Mouse (Mus musculus): ENCODE measurements around the gene Fndc11. TPM values are rescaled to one million over a fixed set of nuclear protein-coding genes. Genes with fewer than 3 reads are reported as not detected.

Fndc11 gene
- total RNA-seq, 2 experiments from 2014 or later, result not detected

DNA sequence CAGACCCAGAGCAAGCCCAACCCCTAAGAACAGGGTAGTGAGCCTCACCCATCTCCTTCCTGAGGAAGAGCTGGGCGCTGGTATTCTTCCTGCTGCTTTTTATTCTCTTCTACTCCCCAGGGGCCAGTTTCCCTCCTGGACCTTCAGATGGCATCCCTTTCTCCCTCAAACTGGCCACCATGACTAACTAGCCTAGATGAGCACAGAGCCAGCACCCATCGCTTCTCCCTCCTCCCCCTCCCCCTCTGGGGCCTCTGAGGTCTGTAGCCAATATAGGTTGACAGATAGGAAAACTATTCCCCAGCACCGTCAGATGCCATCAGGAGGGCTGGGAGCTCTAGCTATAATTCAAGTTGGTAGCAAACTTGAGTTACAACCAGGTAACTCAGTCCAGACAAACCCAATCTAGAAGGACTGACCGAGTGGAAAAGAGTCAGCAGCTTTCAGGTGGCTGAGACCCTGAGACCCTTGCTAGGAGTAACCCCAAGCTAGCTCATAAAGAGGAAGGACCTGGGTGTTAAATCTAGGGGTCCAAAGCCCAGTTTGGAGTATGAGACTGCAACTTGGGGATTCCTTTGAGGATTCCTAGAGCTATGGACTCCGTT is 830 bp upstream of the Fndc11 start:
- no peak for DNase-seq (ENCODE audit: low spot score in 2 of 2)

DNA sequence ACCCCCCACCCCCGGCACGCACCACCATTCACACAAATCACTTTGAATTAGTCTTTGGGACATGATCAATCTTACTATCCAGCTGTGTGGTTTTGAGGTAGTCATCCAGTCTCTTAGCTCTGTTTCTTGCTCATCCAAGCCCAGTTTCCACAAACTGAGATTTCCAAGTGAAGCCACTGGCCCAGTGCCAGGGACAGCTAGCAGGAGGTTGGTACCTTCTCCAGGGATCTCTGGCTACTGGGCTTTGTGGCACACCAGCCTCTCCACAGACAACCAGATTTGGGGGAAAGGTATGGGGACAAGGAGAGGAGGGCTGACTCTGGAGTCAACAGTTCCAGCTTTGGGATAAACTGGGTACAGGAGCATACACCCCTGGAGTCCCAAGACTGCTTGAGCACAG is 548 bp downstream of the Fndc11 start:
- DNase-seq (ENCODE audit: low spot score in 2 of 2), result no peak

DNA sequence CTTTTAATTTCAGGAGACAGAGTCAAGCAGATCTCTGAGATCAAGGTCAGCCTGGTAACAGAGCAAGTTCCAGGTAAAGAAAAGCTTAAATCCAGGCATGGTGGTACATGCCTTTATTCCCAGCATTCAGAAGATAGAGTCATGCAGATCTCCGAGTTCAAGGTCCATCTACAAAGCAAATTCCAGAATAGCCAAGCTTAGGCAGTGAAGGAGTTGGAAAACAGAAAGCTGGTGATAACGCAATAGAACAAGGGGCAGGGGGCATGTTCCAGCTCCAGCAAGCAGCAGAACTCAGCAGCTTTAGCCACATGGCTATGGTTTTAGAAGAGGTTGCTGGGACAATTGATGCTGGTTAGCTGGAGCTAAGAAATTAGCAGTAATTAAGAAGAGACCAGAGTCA is 5.2 kb downstream of the Fndc11 start:
- DNase-seq (ENCODE audit: low spot score in 2 of 2), result no peak

DNA sequence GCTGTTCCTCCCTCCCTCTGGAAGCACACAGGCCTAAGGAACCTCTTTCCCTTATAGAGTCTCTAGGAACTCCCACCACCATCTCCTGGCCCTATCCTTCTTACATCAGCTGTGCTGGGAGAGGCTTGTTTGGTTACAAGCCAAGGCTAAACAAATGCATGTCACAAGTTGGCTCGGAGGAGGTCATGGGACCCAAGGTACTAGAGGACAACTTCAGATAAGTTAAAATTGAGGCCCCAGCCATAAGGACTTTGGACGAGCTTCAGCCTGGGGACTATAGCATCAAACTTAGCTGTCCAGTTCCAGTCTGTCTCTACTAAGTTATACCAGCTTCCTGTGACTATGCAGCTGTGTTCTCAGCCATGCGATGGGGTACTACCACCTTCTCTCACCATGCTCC is 7.3 kb downstream of the Fndc11 start:
- no peak for DNase-seq (ENCODE audit: low spot score in 2 of 2)

DNA sequence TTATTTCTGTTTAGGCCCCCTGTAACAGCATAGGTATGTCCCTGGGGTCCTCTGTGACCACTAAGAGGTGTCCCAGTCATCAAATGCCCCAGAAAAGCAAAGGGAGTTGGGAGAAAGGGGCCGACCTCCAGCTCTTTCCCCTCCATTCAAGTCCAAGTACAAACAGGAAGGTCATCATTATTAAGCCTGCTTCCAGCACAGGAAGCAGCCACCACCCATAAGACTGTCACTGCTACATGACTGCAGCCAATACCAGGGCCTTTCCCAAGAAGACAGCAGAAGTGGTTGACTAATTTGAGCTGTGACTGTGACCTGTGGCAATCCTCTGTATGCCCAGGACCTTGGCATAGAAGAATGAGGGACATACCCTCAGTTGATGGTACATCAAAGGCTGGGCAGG is 8.5 kb downstream of the Fndc11 start:
- DNase-seq (ENCODE audit: low spot score in 2 of 2), result no peak

DNA sequence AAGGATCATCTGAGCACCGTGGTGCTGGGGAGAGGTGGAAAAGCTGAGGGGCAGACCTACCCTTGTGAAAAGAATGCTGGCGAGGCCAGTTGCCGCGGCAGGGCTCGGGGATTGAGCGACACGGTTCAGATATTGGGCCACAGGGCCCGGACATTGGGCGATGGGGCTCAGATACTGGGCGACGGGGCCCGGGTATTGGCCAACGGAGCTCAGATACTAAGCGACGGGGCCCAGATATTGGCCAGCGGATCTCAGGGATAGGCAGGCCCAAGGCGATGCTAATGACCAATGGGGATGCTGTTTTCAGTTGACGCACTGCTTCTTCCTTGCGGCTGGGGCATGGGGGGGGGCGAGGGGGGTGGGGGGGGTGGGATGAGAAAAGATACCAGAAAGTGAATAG is 11.4 kb downstream of the Fndc11 start:
- DNase-seq (ENCODE audit: low spot score in 2 of 2), result no peak

DNA sequence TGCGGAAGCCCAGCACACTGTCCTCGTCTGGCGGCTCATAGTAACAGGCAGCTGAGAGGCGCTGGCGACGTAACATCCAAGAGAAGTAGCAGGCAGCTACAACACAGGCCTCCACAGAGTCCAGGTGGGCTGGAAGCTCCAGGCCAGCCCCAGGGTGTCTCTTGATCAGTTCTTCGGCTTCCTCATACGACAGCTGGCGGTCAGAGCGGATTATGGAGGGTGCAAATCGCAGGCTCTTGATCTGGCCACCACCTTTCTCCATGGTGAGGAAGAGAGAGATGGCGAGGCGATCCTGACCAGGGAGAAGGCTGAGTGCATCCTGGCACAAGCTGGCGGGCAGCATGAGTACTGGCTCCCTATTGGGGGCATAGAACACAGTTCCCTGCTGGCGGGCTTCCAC is 13.6 kb downstream of the Fndc11 start:
- no peak for DNase-seq (ENCODE audit: low spot score in 2 of 2)

DNA sequence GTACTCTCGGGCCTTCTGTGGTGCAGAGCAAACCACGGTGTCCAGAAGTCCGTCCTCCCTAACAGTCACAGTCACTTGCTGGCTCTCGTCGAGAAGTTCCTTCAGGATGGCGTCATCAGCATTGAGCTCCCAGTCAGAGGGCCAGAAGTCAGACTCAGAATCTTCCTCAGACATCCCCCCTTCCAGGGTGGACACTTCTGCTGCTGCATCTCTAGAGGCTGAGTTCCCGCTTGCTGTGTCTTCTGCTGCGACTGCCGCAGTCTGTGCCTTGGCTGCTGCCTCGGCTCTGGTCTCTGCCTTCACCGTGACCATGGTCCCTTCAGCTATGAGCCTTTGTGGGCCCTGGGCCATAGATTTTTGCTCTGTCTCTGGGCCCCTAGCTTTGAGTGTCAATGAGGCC is 14.9 kb downstream of the Fndc11 start:
- DNase-seq (ENCODE audit: low spot score in 2 of 2), result no peak

DNA sequence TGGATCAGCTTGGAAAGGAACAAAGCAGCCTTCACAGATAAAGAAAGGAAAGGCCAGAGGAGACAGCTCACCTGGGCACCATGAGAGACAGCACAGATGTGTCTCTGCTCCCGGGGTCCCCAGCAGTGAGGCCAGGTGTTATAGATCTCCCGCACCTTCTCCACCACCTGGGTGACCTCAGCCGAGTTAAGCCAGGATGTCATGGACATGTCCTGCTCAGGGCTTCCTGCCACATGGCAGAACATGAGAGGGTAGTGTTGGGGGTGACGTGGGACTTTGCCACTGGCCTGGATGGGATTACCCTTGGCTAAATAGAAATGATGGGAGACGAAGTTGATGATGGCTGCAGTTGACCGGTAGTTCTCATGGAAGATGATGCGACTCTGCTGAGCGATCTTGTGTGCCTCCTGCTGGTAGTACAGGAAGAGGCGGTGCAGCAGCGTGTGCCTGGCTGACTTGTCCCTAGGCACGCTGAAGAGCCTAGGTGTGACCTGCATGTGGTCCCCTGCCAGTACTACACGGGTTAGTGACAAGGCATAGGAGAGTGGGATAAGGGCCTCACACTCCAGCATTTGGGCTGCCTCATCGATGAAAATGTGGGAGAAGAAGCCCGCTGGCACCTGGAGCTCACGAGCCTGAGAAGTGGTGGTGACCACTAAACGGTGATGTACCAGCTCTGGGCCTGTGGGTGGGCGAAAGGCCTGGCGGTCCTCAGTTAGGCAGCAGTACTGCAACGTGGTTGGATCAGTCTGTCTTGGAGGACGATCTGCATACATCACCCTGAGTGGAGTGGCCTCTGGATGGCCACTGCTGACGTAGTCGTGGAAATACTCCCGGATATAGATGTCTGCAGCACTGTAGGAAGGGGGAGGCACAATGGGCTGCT is 16.1 kb downstream of the Fndc11 start:
- no peak for DNase-seq (ENCODE audit: low spot score in 2 of 2)

DNA sequence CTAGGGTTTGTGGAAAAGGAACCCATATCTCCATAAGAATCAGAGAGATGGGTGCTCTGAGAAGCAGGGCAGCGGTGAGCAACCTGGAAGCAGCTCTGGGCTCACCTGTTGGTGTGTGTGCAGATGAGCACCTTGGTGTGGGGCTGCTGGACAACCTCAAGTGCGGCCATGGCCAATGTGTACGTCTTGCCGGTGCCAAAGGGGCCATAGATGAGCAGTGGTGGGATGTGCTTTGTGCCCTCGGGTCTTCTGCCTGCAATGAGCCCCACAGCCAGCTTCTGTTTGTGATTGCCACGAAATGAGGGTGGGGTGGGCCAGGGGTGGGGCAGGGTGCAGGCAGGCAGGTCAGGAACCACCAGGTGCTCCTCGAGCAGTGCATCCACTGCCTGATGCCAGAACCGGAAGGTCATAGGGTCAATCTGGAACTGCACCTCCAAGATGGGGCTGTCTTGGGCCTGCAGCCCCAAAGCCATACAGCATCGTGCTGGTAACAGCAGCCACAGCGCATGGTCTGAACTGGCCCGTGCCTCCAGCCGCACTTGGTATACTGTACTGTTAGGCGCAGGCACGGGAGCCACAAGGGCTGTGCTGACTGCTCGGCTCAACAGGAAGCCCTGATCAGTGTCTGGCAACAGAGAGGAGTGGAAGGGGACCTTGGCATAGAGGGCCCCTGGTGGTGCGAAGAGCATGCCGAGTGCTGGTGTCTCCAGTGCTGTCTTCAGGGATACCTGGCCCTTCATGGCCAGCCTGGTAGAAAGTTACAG is 17.6 kb downstream of the Fndc11 start:
- no peak for DNase-seq (ENCODE audit: low spot score in 2 of 2)

DNA sequence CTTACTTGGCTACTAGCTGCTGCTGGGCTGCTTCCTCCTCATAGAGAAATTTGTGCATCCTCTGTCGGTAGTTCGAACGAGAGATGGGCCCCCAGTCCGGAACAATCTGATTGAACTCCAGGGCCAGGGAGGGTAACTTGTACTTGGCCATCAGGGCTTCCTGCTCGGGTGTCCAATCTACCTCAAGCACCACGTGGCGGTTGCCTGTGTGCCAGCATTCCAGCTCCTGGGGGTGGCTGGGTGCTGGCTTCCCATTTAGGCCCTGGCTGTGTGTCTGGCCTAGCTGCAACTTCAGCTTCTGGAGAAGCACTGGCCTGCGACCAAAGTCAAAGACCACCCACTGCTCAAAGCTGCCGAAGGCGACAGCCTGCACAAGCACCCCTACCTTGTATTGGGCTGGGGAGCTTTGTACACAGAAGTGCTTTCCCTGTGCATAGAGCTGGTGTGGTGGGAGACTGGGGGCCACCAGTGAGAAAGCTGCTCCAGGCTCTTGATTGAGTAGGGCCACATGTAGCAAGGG is 18.3 kb downstream of the Fndc11 start:
- no peak for DNase-seq (ENCODE audit: low spot score in 2 of 2)

DNA sequence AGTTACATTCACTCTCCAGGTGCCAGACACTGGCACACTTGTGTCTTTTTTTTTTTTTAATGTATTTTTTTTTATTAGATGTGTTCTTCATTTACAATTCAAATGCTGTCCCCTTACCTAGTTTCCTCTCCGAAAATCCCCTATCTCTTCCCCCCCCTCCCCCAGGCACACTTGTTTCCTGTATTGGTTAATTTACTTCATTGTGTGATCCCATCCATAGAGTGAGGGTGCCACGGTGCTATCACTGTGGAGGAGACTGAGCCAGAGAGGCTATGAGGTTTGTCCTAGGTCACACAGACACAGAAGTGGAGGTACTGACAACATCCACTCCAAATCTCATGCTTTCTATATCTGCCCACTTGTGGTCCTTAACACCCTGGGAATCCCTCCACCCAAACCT is 19.0 kb downstream of the Fndc11 start:
- DNase-seq (ENCODE audit: low spot score in 2 of 2), result no peak

DNA sequence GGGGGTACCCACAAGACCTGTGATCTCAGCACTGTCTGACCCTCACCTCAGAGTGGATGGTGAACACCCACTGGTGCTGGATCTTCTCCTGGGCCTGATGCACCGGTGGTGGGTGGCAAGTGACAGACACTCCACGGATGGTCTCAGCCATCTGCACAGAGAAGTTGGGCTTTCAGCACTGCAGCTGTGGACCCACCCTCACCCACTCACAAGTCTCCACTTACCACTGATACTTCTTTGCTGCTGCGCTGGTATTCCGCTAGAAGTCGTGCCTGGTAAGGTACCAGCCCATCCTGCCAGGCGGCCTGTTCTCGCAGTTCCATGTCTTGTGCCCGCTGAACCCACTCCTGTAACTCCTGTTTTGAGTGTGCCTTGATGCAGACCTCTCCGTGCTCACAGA is 19.4 kb downstream of the Fndc11 start:
- no peak for DNase-seq (ENCODE audit: low spot score in 2 of 2)

DNA sequence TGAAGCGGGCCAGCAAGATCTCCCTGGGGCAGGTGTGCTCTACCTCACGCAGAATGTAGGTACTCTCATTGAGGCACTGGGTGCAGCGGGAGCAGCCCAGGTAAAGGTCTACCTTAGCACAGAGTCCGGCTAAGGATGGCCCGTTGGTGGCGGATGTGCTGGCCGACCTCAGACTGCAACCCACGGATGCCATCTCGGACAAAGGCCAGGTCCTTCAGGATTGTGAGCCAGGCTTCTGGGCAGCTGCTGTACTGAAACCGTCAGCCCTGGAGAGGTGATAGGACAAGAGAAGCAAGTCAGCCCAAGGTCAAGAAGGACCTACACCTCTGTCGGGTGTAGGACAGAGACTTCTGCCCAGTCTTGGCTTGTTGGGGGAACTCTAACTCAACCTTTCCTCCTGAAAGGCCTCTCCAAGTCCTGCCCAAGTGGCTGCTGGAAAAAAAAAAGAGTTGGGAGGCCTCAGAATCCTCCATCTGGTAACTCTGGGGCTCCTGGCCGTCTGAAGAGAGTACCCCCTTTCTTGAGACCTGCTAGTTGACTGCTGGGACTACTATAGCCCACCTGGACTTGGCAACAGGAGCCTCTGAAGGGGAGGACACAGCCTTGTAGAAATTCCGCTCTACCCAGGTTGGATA is 21.1 kb downstream of the Fndc11 start:
- no peak for DNase-seq (ENCODE audit: low spot score in 2 of 2)

DNA sequence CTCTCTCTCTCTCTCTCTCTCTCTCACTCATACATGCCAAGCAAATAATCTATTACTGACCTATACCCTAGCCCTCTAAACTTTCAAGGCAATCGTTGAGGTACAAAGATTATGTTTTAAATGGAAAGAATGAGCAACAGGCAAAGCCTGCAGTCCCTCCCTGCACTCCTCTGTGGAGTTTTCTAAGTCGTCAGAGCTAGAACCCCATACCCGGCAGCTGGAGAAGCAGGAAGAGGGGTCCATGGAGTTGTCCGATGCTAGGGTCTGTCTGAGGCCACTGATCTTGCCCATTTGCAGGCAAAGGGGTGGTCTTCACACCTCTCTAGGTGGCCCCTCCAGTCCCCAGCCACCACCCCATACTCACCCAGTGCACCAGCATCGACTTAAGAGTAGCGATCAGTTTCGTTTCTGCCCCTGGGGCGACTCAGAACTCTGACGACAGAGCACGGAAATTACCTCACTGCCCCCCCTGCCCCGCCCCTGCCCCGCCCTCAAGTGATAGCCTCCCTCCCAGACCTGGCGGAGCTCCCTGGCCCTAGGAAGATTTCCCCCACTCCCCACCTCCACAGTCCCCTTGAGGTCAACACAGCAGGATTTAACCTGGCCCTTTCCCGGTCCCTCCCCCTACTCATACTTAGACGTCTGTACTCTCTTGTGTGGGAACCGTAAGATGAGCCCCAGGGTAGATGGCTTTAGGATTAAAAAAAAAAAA is 21.9 kb downstream of the Fndc11 start, which contains the start of gene Helz2:
Helz2 (minus strand) TSS at position 426 of the 712 bp plus-strand sequence.
- DNase-seq (ENCODE audit: low spot score in 2 of 2), result no peak

DNA sequence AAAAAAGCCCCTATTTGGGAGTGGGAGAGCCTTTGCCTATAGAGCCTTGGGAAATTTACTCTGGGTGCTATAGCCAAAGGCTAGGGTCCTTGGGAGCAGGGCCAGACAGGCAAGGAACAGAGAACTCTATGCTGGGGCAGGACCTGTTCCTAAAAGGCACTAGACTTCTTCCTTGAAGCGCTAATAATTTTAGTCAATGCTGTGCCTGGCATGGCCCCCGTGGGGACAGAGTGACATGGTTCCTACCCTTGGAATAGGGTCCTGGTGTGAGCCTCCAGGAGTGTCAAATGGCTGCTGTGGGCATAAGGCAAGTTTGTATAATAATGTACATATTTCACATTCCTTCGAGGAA is 22.5 kb downstream of the Fndc11 start:
- DNase-seq (ENCODE audit: low spot score in 2 of 2), result no peak

DNA sequence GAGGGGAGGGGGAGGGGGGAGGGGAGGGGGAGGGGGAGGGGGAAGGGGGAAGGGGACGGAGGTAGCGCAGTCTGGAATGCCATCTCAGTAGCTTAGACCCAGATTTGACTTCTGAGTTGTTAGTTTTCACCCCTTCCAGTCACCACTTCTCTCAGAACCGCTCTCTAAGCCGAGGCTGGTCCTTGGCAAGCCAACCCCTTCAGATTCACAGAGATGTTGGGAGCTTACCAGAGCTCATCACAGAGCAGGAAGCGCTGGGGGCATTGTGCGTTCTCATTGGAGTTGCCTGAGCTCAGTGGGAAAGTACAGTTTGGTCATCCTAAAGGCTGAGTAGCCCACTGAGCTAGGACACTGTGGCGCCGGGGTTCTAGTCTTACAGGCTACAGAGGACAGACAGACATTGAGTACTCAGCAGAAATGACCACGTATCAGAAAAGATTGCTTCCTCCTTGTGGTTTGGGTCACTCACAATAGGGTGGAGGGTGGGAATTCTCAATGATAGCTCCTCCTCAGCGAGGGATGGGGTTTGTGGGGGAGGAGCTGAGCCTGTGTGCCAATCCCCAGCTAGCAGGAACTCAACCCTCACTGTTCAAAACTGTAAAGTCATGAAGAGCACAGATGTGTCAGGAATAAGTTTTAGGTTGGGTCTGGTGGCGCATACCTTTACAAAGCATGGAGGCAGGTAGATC is 24.0 kb downstream of the Fndc11 start:
- no peak for DNase-seq (ENCODE audit: low spot score in 2 of 2)

DNA sequence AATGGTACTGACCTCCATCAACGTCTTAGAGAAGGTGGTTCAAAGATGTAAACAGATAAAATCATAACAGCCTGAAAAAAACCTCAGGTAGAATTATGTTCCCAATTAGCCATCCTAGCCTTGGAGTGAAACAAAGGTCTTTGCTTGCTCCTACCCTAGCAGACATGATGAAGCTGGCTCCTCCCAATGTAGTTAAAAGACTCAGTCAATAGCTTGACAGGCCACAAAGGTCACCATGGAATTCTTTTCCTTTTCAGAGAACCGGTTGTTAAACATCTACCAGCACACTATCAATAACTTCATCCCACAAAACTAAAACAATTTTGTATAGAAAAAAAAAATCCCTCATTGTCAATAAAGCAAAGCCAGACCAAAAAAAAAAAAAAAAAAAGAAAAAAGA is 25.2 kb downstream of the Fndc11 start:
- DNase-seq (ENCODE audit: low spot score in 2 of 2), result no peak

DNA sequence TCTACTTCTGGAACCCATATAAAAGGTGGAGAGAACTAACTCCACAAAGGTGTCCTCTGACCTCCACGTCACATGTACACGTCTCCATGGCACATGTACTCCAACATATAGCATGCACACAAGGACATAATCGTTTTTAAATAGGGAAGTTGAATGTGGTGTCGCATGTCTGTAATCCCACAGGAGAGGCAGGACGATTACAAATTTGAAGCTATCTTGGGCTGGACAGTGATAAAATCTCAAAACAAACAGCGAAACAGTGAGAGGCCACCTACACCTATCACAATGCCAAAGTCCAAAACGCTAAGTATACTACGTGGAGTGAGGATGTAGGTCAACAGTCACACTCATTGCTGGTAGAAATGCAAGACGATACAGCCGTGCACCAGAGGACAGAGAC is 29.4 kb downstream of the Fndc11 start:
- DNase-seq (ENCODE audit: low spot score in 2 of 2), result no peak

DNA sequence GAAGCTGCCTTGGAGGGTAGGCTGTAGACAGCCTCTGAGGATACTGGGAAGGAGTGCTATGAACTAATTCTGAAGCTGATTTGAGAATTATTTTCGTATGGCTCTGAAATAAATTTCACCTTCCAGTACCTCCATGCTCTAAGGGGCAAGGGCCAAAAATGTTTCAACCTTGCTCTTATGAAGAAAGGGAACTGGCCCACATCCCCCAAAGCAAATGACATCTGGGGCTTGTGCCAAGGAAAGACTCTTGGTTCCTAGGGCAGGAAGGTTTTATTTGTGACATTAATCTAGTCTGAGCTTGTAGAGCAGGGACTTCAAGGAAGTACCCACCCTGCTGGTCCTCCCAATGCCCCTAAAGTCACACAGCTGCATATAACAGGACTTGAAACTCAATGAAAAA is 32.0 kb downstream of the Fndc11 start:
- no peak for DNase-seq (ENCODE audit: low spot score in 2 of 2)
